Mouse (Mus musculus) cerebellum, adult 2 months (tissue): Measurements from ENCODE around the gene Fstl4. TPM values are rescaled to one million over a fixed set of nuclear protein-coding genes. Genes with fewer than 3 reads are reported as not detected.

Experiments
- DNase-seq, 2 experiments: peaks; one replicate each; pipeline ENCODE4 v3.0.0; 2021
- H3K27ac ChIP-seq: fragments of 200-500 bp; 2 replicates; pipeline ENCODE4 v1.5.1; 2012; ENCODE audit warnings: low read length, control low read depth, inconsistent platforms; ENCODE audit not compliant: insufficient read depth
- H3K27me3 ChIP-seq: fragments of 200-500 bp; 2 replicates; pipeline ENCODE4 v1.6.1; 2012; ENCODE audit warnings: inconsistent platforms, mild to moderate bottlenecking, low read length, moderate library complexity; ENCODE audit not compliant: control insufficient read depth, insufficient read depth
- H3K4me1 ChIP-seq: fragments of 200-500 bp; 2 replicates; pipeline ENCODE4 v1.6.1; 2011; ENCODE audit warnings: low read length; ENCODE audit not compliant: control insufficient read depth, insufficient read depth
- H3K4me3 ChIP-seq: fragments of 200-500 bp; replicated peaks from 2 replicates; pipeline ENCODE3; 2011; ENCODE audit warnings: mild to moderate bottlenecking, low read depth, low read length, control low read depth; ENCODE audit not compliant: insufficient read depth
- CTCF ChIP-seq: fragments of 200-500 bp; IDR thresholded peaks from 2 replicates; pipeline ENCODE4 v1.5.1; 2011; ENCODE audit warnings: low read depth, mild to moderate bottlenecking, control low read depth, low read length, moderate library complexity, borderline replicate concordance; ENCODE audit not compliant: insufficient read depth
- POLR2A ChIP-seq: fragments of 200-500 bp; IDR thresholded peaks from 2 replicates; pipeline ENCODE4 v1.6.1; 2011; ENCODE audit warnings: low read length, control low read depth, borderline replicate concordance; ENCODE audit not compliant: insufficient read depth
- WGBS: fragments of 180-500 bp; shearing (Covaris S2); methylation state at CpG from one replicate; pipeline ENCODE4 v1.1.7; 2018; 5-methylcytosine and 5-hydroxymethylcytosine counted together
- polyA plus RNA-seq: library from polyadenylated mRNA; depleted of rRNA; stranded (reverse); fragments of >200 nt; gene quantifications from 2 replicates; pipeline ENCODE4 v1.2.3, GENCODE M21; 2012

Fstl4 gene
- polyA plus RNA-seq, 1 experiment: 4.1 TPM

GRCm38 (mm10) chr11:52775291-52775690, 10.9 kb downstream of the Fstl4 start:
- Histone ChIP-seq H3K4me1 (no peaks in the 10 kb centered on the region), H3K27ac (no peak overlapping the region), H3K4me3 (no peak overlapping the region), H3K27me3 (no peaks in the 10 kb centered on the region)
- WGBS: 86% methylated on average over 3 of the region's 3 CpGs
- TF ChIP-seq CTCF (no peak), POLR2A (no peak)
- no peak for DNase-seq

GRCm38 (mm10) chr11:52782426-52782825, 18.0 kb downstream of the Fstl4 start:
- Histone ChIP-seq H3K27me3 (no peaks in the 10 kb centered on the region), H3K27ac (no peak overlapping the region), H3K4me1 (peaks cover 4% of the 10 kb centered on the region; the same call in 1 of the 2 replicates), H3K4me3 (no peak overlapping the region)
- WGBS: 91% methylated on average over 5 of the region's 5 CpGs
- no peak for TF ChIP-seq CTCF
- TF ChIP-seq POLR2A: no peak
- DNase-seq: no peak

GRCm38 (mm10) chr11:52794331-52794730, 29.9 kb downstream of the Fstl4 start:
- 74% methylated on average over 5 of the region's 5 CpGs for WGBS
- TF ChIP-seq POLR2A (no peak), CTCF (no peak)
- H3K27ac ChIP-seq: no peak overlapping the region
- no peak for DNase-seq
- no peaks in the 10 kb centered on the region for H3K27me3 ChIP-seq
- H3K4me1 ChIP-seq: no peaks in the 10 kb centered on the region; the same call in 1 of the 2 replicates
- H3K4me3 ChIP-seq: no peak overlapping the region

GRCm38 (mm10) chr11:52809542-52809941, 45.1 kb downstream of the Fstl4 start:
- 60% methylated on average over 2 of the region's 2 CpGs for WGBS
- TF ChIP-seq POLR2A: no peak
- TF ChIP-seq CTCF: no peak

GRCm38 (mm10) chr11:52816004-52816403, 51.6 kb downstream of the Fstl4 start:
- H3K4me3 ChIP-seq: no peak overlapping the region
- TF ChIP-seq POLR2A (no peak), CTCF (no peak)
- no peaks in the 10 kb centered on the region for H3K4me1 ChIP-seq
- DNase-seq: no peak
- H3K27me3 ChIP-seq: no peaks in the 10 kb centered on the region
- 82% methylated on average over 4 of the region's 4 CpGs for WGBS
- no peak overlapping the region for H3K27ac ChIP-seq

More at GRCm38 (mm10) chr11:52809542-52809941, 45.1 kb downstream of the Fstl4 start:
- no peaks in the 10 kb centered on the region for H3K27me3 ChIP-seq
- no peaks in the 10 kb centered on the region for H3K4me1 ChIP-seq
- no peak for DNase-seq
- H3K4me3 ChIP-seq: no peak overlapping the region
- H3K27ac ChIP-seq: no peak overlapping the region

- H3K27me3 ChIP-seq: no peaks in the 10 kb centered on the region
- no peaks in the 10 kb centered on the region for H3K4me1 ChIP-seq
- no peak for TF ChIP-seq CTCF
- TF ChIP-seq POLR2A: no peak
- no peak overlapping the region for H3K4me3 ChIP-seq
- 52% methylated on average over 2 of the region's 2 CpGs for WGBS
- H3K27ac ChIP-seq: no peak overlapping the region
- DNase-seq: no peak
These were observed 56.0 kb downstream of the Fstl4 start for GRCm38 (mm10) chr11:52820336-52820905.

GRCm38 (mm10) chr11:52826591-52826990, 62.2 kb downstream of the Fstl4 start:
- no peaks in the 10 kb centered on the region for H3K27me3 ChIP-seq
- H3K27ac ChIP-seq: no peak overlapping the region
- 77% methylated on average over 2 of the region's 2 CpGs for WGBS
- no peak overlapping the region for H3K4me3 ChIP-seq
- no peak for DNase-seq
- TF ChIP-seq CTCF: no peak
- TF ChIP-seq POLR2A: no peak
- no peaks in the 10 kb centered on the region for H3K4me1 ChIP-seq

GRCm38 (mm10) chr11:52831631-52832310, 67.3 kb downstream of the Fstl4 start:
- no peak for DNase-seq
- H3K4me1 ChIP-seq: no peaks in the 10 kb centered on the region
- 79% methylated on average over 12 of the region's 12 CpGs for WGBS
- H3K4me3 ChIP-seq: no peak overlapping the region
- no peak overlapping the region for H3K27ac ChIP-seq
- H3K27me3 ChIP-seq: no peaks in the 10 kb centered on the region
- TF ChIP-seq POLR2A (no peak), CTCF (no peak)

- 96% methylated on average over 1 of the region's 1 CpGs for WGBS
- no peak overlapping the region for H3K27ac ChIP-seq
- no peak overlapping the region for H3K4me3 ChIP-seq
- H3K27me3 ChIP-seq: no peaks in the 10 kb centered on the region
- H3K4me1 ChIP-seq: no peaks in the 10 kb centered on the region
- no peak for DNase-seq
- TF ChIP-seq POLR2A (no peak), CTCF (no peak)
These were observed 67.9 kb downstream of the Fstl4 start for GRCm38 (mm10) chr11:52832311-52832675.
